Mouse (Mus musculus) liver (tissue): ENCODE results near the gene Uggt1.

Experiments used
- DNase-seq: peaks from one replicate; pipeline ENCODE4 v3.0.0-alpha.2; 2020; ENCODE audit warnings: mixed read lengths

Uggt1 gene

GRCm38 (mm10) chr1:36244058-36244827 is at the start of gene Uggt1:
TSS of gene Uggt1 (minus strand) at chr1:36244720.
- peak; percentile 94 for DNase-seq

DNA sequence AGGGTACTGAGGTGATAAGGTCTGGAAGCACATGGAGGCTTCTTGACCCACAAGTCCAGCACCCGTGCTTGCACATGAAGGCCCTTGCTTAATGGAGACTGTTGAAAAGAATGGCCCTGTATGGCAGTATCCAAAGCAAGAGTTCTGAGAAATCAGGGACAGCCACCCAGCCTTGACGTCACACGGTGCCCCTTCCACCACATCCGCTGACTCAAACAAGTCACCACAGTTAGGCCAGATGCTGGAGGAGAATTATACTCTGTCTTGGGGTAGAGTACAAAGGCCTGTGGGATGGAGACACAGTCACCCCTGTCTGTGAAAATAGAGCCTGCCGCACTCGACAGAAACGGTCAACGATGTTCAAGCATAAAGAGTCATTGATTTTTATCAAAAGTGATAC is 49.0 kb upstream of the Uggt1 start:
- DNase-seq = no peak

DNA sequence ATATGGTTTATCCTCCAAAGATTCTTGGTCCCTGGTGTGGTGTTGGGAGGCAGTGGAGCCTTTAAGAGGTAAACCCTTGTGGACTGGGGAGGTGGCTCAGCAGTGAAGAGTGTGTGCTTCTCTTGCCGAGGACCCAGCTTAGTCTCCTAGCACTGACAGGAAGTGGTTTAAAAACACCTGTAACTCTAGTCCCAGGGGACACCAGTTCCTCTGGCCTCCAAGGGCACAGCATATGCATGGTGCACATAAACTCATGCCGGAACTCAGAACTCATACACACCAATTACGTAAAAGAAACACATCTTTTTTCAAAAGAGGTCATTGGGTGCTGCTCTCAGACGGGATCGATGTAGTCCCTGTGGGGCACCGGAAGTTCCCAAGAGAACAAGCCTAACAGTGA is 37.3 kb upstream of the Uggt1 start:
- DNase-seq = no peak

DNA sequence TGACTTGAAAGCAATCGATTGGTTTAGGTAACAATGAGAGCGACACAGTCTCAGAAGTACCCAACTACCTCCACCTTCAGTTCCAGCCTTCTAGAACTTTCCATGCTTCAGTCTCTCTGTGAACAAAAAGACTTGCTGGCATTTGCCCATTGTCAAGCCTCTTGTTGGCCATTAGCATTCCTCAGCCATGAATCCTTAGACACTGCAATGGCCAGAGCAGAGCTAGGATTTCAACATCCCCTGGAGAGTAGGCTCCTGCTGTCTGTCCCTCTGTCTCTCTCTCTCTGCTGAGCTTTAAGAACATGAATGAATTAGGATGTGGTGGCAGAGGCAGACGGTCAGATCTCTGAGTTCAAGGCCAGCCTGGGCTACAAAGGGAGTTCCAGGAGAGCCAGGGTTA is 36.4 kb upstream of the Uggt1 start:
- no peak for DNase-seq

DNA sequence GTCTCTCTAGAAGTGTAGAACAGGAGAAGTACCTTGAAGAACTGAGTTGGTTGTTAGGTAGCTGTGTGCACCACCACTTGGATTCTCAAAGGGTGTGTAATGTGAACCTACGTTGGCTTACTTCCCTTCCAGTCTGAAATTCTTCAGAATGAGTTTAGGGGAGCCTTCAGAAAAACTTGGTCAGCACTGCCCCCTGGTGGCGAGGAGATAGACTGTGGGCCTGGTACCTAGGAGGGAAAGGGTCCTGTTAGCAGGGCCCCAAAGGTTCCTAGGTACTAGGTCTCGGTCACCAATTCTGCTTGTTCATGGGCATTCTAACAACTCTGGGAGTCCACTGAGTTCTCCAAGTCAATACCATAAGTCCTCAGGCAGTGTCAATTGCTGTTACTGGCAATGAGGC is 34.7 kb upstream of the Uggt1 start:
- DNase-seq = peak; percentile 79

- peak; percentile 70 for DNase-seq
These were observed 32.9 kb upstream of the Uggt1 start for GRCm38 (mm10) chr1:36277267-36278060.

- peak; percentile 29 for DNase-seq
These were observed 31.3 kb upstream of the Uggt1 start for GRCm38 (mm10) chr1:36275635-36276389.

- DNase-seq = no peak
These were observed 29.9 kb upstream of the Uggt1 start, which contains the start of gene Neurl3 for GRCm38 (mm10) chr1:36274455-36274854. TSS of gene Neurl3 (minus strand) at chr1:36274679.

GRCm38 (mm10) chr1:36273288-36273687 is 28.8 kb upstream of the Uggt1 start:
- peak; percentile 46 for DNase-seq

DNA sequence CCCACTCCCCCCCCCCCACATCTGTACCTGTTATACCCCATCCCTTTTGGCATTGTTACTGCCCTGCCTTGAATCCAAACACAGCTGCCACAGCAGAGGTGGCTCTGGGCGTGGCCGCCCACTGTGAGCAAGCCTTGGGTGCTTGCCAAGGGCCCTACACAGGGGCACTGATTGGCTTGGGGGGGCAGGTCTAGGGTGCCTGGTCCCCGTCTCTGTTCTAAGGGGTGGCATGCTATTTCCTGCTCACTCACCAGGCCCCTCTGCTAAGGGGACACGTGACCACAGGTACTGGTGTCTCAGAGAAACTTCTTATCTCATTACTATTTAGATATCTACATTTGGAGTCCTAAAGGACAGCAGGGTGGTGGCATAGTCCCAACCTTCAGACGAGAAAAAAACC is 28.0 kb upstream of the Uggt1 start:
- DNase-seq = no peak

DNA sequence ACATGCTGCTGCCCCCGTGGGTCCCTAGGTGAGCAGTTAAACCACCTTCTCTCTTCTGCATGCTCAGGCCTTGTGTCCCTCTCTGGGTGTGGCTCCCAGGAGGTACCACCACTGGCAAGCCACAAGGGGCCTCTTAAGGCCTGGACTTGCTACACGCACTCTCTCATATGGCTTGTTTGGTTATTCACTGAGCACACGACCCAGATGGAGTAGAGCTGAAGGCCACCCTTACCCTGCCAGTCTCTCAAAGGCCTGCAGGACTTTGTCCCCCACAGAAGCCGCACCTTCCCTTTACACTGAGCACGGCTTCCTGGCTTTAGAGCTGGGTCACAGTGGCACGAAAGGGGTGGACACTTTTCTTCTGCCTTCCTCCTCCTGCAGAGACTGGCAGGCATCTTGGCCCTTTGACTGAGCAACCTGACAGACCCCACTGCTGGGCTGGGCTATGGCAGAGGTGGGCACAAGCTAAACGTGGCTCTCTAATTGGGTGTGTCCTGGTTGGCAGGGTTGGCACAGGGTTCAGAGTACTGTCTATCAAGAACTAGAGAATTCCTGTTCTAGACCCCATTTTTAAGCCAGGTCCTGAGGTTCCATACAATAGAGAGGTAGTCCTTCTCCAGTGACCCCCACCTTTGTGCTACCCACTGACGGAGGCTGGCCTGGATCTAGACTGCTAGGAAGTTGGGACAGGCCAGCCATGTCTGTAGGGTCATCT is 27.2 kb upstream of the Uggt1 start:
- no peak for DNase-seq

DNA sequence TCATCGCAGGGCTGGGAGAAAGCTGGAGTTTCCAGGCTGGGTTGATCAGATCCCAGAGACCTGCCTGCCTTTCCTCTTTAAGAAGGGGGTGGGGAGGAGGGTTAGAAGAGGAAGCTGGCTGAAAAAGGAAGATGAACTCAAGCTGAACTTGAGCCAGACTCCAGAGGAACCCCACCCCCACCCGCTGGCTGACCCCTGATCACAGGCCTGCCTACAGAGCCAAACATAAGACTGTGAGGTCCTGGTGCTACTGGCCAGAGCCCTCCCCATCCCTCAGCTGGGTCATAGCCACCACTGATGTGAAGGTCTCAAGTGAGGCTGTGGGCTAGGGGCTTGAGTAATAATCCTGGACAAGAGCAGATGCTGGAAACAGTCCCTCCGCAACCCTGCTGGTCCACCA is 26.1 kb upstream of the Uggt1 start:
- peak; percentile 63 for DNase-seq

- no peak for DNase-seq
These were observed 24.7 kb upstream of the Uggt1 start for GRCm38 (mm10) chr1:36269121-36269795.

DNA sequence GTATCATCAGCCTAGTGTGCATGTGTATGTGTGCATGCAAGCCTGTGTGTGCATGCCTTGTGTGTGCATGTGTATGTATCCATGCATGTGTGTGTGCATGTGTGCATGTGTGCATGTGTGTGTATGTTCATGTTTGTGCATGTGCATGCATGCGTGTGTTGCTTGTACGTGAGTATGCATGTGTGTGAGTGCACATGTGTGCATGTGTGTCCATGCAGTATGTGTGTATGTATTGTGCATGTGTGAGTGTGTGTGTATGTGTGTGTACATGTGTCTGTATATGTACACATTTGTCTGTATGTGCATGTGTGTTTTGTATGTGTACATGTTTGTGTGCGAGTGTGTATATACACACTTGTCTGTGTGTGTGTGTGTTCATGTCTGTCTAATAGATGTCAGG is 23.1 kb upstream of the Uggt1 start:
- DNase-seq = no peak

- DNase-seq = no peak
These were observed 21.8 kb upstream of the Uggt1 start for GRCm38 (mm10) chr1:36266293-36266692.

- peak; percentile 40 for DNase-seq
These were observed 19.4 kb upstream of the Uggt1 start for GRCm38 (mm10) chr1:36263833-36264488.

- DNase-seq = no peak
These were observed 17.4 kb upstream of the Uggt1 start for GRCm38 (mm10) chr1:36261708-36262504.

- no peak for DNase-seq
These were observed 15.9 kb upstream of the Uggt1 start for GRCm38 (mm10) chr1:36260418-36260817.

GRCm38 (mm10) chr1:36259281-36259680 is 14.8 kb upstream of the Uggt1 start:
- DNase-seq = no peak

GRCm38 (mm10) chr1:36258631-36259030 is 14.1 kb upstream of the Uggt1 start:
- no peak for DNase-seq

- DNase-seq = no peak
These were observed 12.8 kb upstream of the Uggt1 start for GRCm38 (mm10) chr1:36257276-36257675.
